Mouse (Mus musculus) E14TG2a.4 (cell line): ENCODE results near the gene Majin.
A peak's percentile ranks its signal among the peaks of the same experiment; 100 is the strongest.

Experiments used
- H3K27me3 ChIP-seq: 2 replicates; pipeline ENCODE4 v1.6.1; 2014; ENCODE audit warnings: low read length, control low read depth; ENCODE audit not compliant: insufficient read depth
- H3K36me3 ChIP-seq: 2 replicates; pipeline ENCODE4 v1.6.1; 2014; ENCODE audit warnings: low read length, control low read depth; ENCODE audit not compliant: insufficient read depth
- H3K4me1 ChIP-seq: replicated peaks from 2 replicates; pipeline ENCODE4 v1.6.1; 2014; ENCODE audit warnings: low read depth, low read length, control low read depth
- H3K4me3 ChIP-seq: replicated peaks from 2 replicates; pipeline ENCODE4 v1.5.1; 2014; ENCODE audit warnings: mild to moderate bottlenecking, low read length
- H3K9me3 ChIP-seq: 2 replicates; pipeline ENCODE4 v1.6.1; 2014; ENCODE audit warnings: low read length, control low read depth
- CTCF ChIP-seq: conservative IDR thresholded peaks from 2 replicates; pipeline ENCODE4 v1.5.1; 2014; ENCODE audit warnings: low read length
- NANOG ChIP-seq: IDR thresholded peaks from 2 replicates; pipeline ENCODE4 v1.6.1; 2014; ENCODE audit warnings: borderline replicate concordance, low read length, mixed read lengths
- POU5F1 ChIP-seq: IDR thresholded peaks from 2 replicates; pipeline ENCODE4 v1.6.1; 2014; ENCODE audit warnings: low read length, borderline replicate concordance

Gene Majin

DNA sequence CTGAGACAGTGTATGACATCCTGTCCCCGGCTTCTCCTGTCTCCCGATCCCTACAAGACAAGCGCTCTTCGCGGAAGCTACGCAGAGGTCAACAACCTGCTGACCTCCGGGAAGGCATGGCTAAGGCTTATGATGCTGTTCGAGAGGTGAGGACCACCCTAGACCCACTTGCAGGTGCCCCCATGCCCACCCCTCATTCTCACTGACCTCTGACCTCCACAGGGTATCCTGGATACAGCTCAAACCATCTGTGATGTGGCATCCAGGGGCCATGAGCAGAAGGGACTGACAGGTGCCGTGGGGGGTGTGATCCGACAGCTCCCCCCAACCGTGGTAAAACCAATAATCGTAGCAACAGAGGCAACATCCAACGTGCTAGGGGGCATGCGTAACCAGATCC, 77.2 kb downstream of the Majin start:
- no peaks in the 10 kb centered on the region for H3K27me3 ChIP-seq
- no peaks in the 10 kb centered on the region for H3K9me3 ChIP-seq
- peaks cover 72% of the 10 kb centered on the region for H3K36me3 ChIP-seq
- no peak for TF ChIP-seq NANOG
- TF ChIP-seq POU5F1: no peak
- TF ChIP-seq CTCF: no peak
- H3K4me1 ChIP-seq: peaks cover 54% of the 10 kb centered on the region
- no peak overlapping the region for H3K4me3 ChIP-seq

DNA sequence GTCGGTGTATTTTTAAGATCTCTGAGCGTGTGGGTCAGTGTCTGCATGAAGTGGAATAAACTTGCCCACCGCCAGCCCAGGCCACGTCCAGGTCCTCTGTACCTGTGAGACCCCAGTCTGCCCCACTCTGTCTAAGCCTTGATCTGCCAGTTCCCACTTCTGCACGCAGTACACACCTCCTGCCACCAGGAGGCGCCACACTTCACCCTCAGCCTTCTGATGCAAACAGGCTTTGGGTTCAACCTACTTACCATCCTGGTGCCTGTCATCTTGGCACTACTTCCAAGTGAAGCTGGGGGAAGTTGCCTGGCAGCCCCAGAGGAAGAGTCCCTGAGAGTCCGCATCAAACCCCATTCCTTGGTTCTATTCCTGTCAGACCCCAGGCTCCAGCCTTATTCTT, 78.0 kb downstream of the Majin start:
- Histone ChIP-seq H3K27me3 (no peaks in the 10 kb centered on the region), H3K36me3 (peaks cover 64% of the 10 kb centered on the region), H3K9me3 (no peaks in the 10 kb centered on the region), H3K4me3 (no peak overlapping the region), H3K4me1 (peaks cover 57% of the 10 kb centered on the region)
- TF ChIP-seq NANOG (no peak), CTCF (peak; percentile 99)

GRCm38 (mm10) chr19:6262839-6263433, 78.7 kb downstream of the Majin start:
- Histone ChIP-seq H3K9me3 (no peaks in the 10 kb centered on the region), H3K4me1 (peaks cover 64% of the 10 kb centered on the region), H3K4me3 (no peak overlapping the region), H3K27me3 (no peaks in the 10 kb centered on the region), H3K36me3 (peaks cover 57% of the 10 kb centered on the region)
- TF ChIP-seq CTCF (no peak), NANOG (no peak), POU5F1 (no peak)

DNA sequence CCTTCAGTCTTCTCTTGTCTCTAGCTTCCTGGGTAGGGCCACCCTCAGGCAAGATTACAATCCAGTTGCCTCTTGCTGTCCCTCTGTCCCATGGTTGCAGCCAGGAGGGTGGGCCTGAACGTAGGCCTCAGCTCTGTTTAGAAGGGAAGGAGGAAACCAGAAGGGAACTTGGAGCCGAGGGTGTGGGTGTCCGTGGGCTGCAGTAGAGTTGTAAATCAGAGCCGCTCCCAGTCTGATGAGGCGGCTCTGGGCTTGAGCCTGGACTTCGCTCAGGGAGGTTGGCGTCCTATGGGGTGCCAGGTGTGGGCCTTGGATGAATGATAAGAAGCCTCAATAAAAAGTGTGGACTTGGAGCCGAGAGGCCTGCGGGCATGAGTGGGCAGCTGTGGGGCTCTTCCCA, 80.0 kb downstream of the Majin start:
- Histone ChIP-seq H3K9me3 (no peaks in the 10 kb centered on the region), H3K4me3 (peak overlapping the region; percentile 49), H3K27me3 (no peaks in the 10 kb centered on the region), H3K36me3 (peaks cover 44% of the 10 kb centered on the region), H3K4me1 (peaks cover 76% of the 10 kb centered on the region)
- TF ChIP-seq NANOG (no peak), CTCF (no peak), POU5F1 (no peak)

DNA sequence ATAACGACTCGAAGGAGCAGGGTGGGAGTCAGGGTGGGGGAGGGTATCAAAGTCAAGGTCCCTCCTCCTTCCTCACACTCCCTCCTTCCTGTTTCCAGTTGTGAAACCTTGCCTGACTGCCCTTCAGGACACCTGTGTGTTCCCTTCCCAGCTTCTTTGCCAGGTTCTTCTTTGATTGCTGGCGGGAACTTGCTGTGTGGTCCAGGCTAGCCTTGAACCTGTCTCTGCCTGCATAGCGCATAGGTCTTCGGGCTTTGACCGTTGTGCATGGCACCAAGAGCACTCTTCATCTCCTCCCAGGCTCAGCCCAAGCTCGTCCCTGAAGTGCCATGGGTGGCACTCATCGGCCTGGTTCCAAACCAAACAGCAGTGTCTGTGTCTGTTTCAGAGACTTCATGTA, 80.8 kb downstream of the Majin start:
- no peaks in the 10 kb centered on the region for H3K27me3 ChIP-seq
- peak overlapping the region; percentile 49 for H3K4me3 ChIP-seq
- TF ChIP-seq POU5F1 (no peak), NANOG (no peak), CTCF (no peak)
- H3K9me3 ChIP-seq: no peaks in the 10 kb centered on the region
- peaks cover 37% of the 10 kb centered on the region for H3K36me3 ChIP-seq
- H3K4me1 ChIP-seq: peaks cover 82% of the 10 kb centered on the region

- H3K4me1 ChIP-seq: peaks cover 85% of the 10 kb centered on the region
- no peaks in the 10 kb centered on the region for H3K27me3 ChIP-seq
- H3K36me3 ChIP-seq: peaks cover 28% of the 10 kb centered on the region
- TF ChIP-seq CTCF: peak; percentile 28
- TF ChIP-seq NANOG: no peak
- H3K4me3 ChIP-seq: no peak overlapping the region
- no peaks in the 10 kb centered on the region for H3K9me3 ChIP-seq
These were observed 81.6 kb downstream of the Majin start for GRCm38 (mm10) chr19:6265727-6266182.

- Histone ChIP-seq H3K36me3 (peaks cover 11% of the 10 kb centered on the region), H3K27me3 (no peaks in the 10 kb centered on the region), H3K4me3 (no peak overlapping the region), H3K4me1 (peaks cover 89% of the 10 kb centered on the region), H3K9me3 (no peaks in the 10 kb centered on the region)
- TF ChIP-seq CTCF (no peak), NANOG (no peak), POU5F1 (no peak)
These were observed 83.3 kb downstream of the Majin start for GRCm38 (mm10) chr19:6267306-6268169.

DNA sequence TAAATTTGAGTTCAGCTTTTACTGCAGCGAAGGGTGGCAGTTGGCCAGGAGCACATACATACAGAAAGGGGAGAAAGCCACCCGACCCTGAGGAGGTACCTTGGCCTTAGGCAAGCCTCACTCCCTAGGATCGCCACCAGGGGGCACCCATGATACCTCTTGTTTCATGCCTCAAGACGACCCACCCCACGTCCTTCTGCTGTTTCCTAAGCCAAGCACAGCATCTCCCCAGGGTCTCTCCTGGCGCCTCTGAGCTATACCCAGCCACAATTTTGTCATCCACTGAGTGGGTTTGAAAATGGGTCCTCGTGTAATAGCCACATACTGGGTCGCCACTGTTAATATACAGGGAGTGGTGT, 84.0 kb downstream of the Majin start:
- H3K27me3 ChIP-seq: no peaks in the 10 kb centered on the region
- no peak for TF ChIP-seq NANOG
- TF ChIP-seq CTCF: peak; percentile 80
- TF ChIP-seq POU5F1: no peak
- H3K36me3 ChIP-seq: peaks cover 5% of the 10 kb centered on the region

More for the DNA sequence above, 84.0 kb downstream of the Majin start:
- H3K9me3 ChIP-seq: no peaks in the 10 kb centered on the region
- no peak overlapping the region for H3K4me3 ChIP-seq
- peaks cover 89% of the 10 kb centered on the region for H3K4me1 ChIP-seq
